Mouse (Mus musculus) adipocyte (in vitro differentiated cells): ENCODE data around the gene Efnb1.
"Not testable (repeated sequence)": the region's sequence is repeated elsewhere in the genome, so short reads cannot be mapped to it uniquely, and the experiment has no call there.

ENCODE experiments used
- DNase-seq: peaks from one replicate; pipeline ENCODE4 v3.0.0-alpha.2; 2016; ENCODE audit warnings: low spot score

The Efnb1 gene

GRCm38 (mm10) chrX:99135523-99136258 lies at the start of gene Efnb1:
TSS of gene Efnb1 (plus strand) at chrX:99136130.
- DNase-seq = peak; percentile 96

- no peak for DNase-seq
Observed at GRCm38 (mm10) chrX:99092704-99093103, 43.2 kb upstream of the Efnb1 start.

GRCm38 (mm10) chrX:99111088-99111724 lies 24.7 kb upstream of the Efnb1 start:
- DNase-seq = not testable (repeated sequence)

- no peak for DNase-seq
Observed at GRCm38 (mm10) chrX:99119510-99119909, 16.4 kb upstream of the Efnb1 start.

GRCm38 (mm10) chrX:99130059-99130458 lies 5.9 kb upstream of the Efnb1 start:
- DNase-seq = peak; percentile 78

GRCm38 (mm10) chrX:99132573-99132972 lies 3.4 kb upstream of the Efnb1 start:
- DNase-seq = no peak

- DNase-seq = peak; percentile 82
Observed at GRCm38 (mm10) chrX:99134891-99135290, 1.0 kb upstream of the Efnb1 start.

GRCm38 (mm10) chrX:99136431-99136966 lies 569 bp downstream of the Efnb1 start:
- peak; percentile 48 for DNase-seq

- DNase-seq = no peak
Observed at GRCm38 (mm10) chrX:99137143-99137870, 1.4 kb downstream of the Efnb1 start.

- no peak for DNase-seq
Observed at GRCm38 (mm10) chrX:99137928-99138740, 2.2 kb downstream of the Efnb1 start.

- DNase-seq = no peak
Observed at GRCm38 (mm10) chrX:99141079-99141478, 5.1 kb downstream of the Efnb1 start.

- no peak for DNase-seq
Observed at GRCm38 (mm10) chrX:99141900-99142299, 6.0 kb downstream of the Efnb1 start.

GRCm38 (mm10) chrX:99145561-99145960 lies 9.6 kb downstream of the Efnb1 start:
- DNase-seq = no peak

- no peak for DNase-seq
Observed at GRCm38 (mm10) chrX:99148061-99148905, 12.4 kb downstream of the Efnb1 start.

GRCm38 (mm10) chrX:99149047-99149446 lies 13.1 kb downstream of the Efnb1 start:
- no peak for DNase-seq

- peak; percentile 72 for DNase-seq
Observed at GRCm38 (mm10) chrX:99149900-99150299, 14.0 kb downstream of the Efnb1 start.

- no peak for DNase-seq
Observed at GRCm38 (mm10) chrX:99150712-99151111, 14.8 kb downstream of the Efnb1 start.

GRCm38 (mm10) chrX:99151434-99151833 lies 15.5 kb downstream of the Efnb1 start:
- no peak for DNase-seq

- DNase-seq = no peak
Observed at GRCm38 (mm10) chrX:99152141-99152540, 16.2 kb downstream of the Efnb1 start.

- DNase-seq = peak; percentile 55
Observed at GRCm38 (mm10) chrX:99152566-99153265, 16.8 kb downstream of the Efnb1 start.
